Comparison of ENCODE assay signal across 36 mouse cellular contexts in the genomic region with DNA sequence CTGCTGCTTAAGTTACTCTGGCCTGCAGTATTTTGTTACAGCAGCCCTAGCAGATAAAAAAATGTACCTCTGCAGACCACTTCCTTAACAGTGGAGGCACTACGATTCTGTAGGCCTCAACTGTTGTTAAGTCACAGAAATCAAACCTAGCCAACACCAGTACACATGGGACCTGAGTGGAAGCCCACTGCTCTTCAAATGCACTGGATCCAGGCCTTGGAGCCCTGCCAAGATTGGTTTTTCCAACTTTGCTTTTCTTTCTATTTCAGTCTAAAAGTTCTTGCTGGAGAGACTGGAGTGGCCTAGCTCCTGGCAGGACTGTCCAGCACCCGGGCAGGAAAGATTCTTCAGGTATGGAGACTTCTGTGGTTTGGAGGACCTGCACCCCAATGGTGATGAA. TPM values are rescaled to one million over a fixed set of nuclear protein-coding genes. Genes with fewer than 3 reads are reported as not detected.
"Had no signal": no experiment of that assay in that cellular context is flagged by ENCODE, and none has a peak within 500 bp of the region (broad histone marks: within the 10 kb centered on the region; RNA-seq: fewer than 3 reads in every experiment).

No protein-coding gene starts in this region.

- H3K36me3 ChIP-seq: heart, embryonic 12.5 days; heart, embryonic 15.5 days; hindbrain, embryonic 12.5 days; hindbrain, embryonic 15.5 days; intestine, embryonic 15.5 days had no signal

- H3K4me3 ChIP-seq: heart, embryonic 12.5 days; heart, embryonic 13.5 days; heart, embryonic 15.5 days; hindbrain, embryonic 10.5 days; hindbrain, embryonic 12.5 days; hindbrain, embryonic 13.5 days; hindbrain, embryonic 15.5 days; intestine, embryonic 15.5 days; kidney, embryonic 15.5 days; layer of hippocampus, adult 2 months; left cerebral cortex, adult 2 months had no signal

- H3K4me2 ChIP-seq: heart, embryonic 11.5 days; heart, embryonic 12.5 days; heart, embryonic 13.5 days; heart, embryonic 15.5 days; hindbrain, embryonic 12.5 days; hindbrain, embryonic 13.5 days; hindbrain, embryonic 14.5 days; hindbrain, embryonic 15.5 days; intestine, embryonic 15.5 days; kidney, embryonic 15.5 days had no signal

- H3K27me3 ChIP-seq: heart, embryonic 12.5 days; heart, embryonic 13.5 days; heart, embryonic 15.5 days; hindbrain, embryonic 12.5 days; hindbrain, embryonic 13.5 days; hindbrain, embryonic 15.5 days; intestine, embryonic 15.5 days; kidney, embryonic 15.5 days had no signal

- ATAC-seq: hindbrain, embryonic 16.5 days; hindbrain, postnatal 0 days; inflammation-experienced regulatory T-cells, adult 6 months; intestine, embryonic 15.5 days; intestine, embryonic 16.5 days; intestine, postnatal 0 days had no signal

- H3K27ac ChIP-seq: heart, embryonic 13.5 days; heart, embryonic 15.5 days; hindbrain, embryonic 10.5 days; hindbrain, embryonic 12.5 days; hindbrain, embryonic 13.5 days; hindbrain, embryonic 14.5 days; hindbrain, embryonic 15.5 days; hindbrain, postnatal 0 days; intestine, embryonic 15.5 days; kidney, embryonic 15.5 days; kidney, postnatal 0 days; layer of hippocampus, adult 2 months; left cerebral cortex, adult 2 months had no signal

- H3K9ac ChIP-seq: heart, embryonic 12.5 days; heart, embryonic 13.5 days; heart, embryonic 15.5 days; hindbrain, embryonic 12.5 days; hindbrain, embryonic 13.5 days; hindbrain, embryonic 14.5 days; hindbrain, embryonic 15.5 days; intestine, embryonic 15.5 days; kidney, embryonic 15.5 days had no signal

- DNase-seq: heart, postnatal 10 days; heart, postnatal 14 days; heart, postnatal 36 days; kidney, adult 11 months; kidney, adult 18-20 months; kidney, adult 2 months; kidney, adult 8-10 months; kidney, adult 9 months; kidney, postnatal 10 days; kidney, postnatal 14 days; kidney, postnatal 25 days; kidney, postnatal 36 days; kidney, postnatal 4 days; layer of hippocampus, adult 9-11 months; layer of hippocampus, postnatal 36 days had no signal

- H3K4me1 ChIP-seq: hindbrain, embryonic 10.5 days; hindbrain, embryonic 12.5 days; hindbrain, embryonic 15.5 days; intestine, embryonic 15.5 days; kidney, embryonic 15.5 days had no signal

- H3K9me3 ChIP-seq: heart, embryonic 12.5 days; heart, embryonic 13.5 days; heart, embryonic 15.5 days; hindbrain, embryonic 10.5 days; hindbrain, embryonic 12.5 days; hindbrain, embryonic 13.5 days; hindbrain, embryonic 15.5 days; intestine, embryonic 15.5 days; kidney, embryonic 15.5 days had no signal

RNA-seq across cellular contexts. Expression of gene Paqr5, which starts 29.6 kb away (rescaled TPM):
- total RNA-seq: heart, adult 8-10 months; heart, postnatal 10 days; heart, postnatal 14 days; heart, postnatal 25 days; heart, postnatal 36 days had no signal
